Mouse (Mus musculus): ENCODE data around the gene Tbc1d24. TPM values are rescaled to one million over a fixed set of nuclear protein-coding genes. Genes with fewer than 3 reads are reported as not detected.
"Not testable (repeated sequence)": the region's sequence is repeated elsewhere in the genome, so short reads cannot be mapped to it uniquely, and the experiment has no call there.

The Tbc1d24 gene
- total RNA-seq, 1 experiment from 2014 or later = 22.4 TPM

DNA sequence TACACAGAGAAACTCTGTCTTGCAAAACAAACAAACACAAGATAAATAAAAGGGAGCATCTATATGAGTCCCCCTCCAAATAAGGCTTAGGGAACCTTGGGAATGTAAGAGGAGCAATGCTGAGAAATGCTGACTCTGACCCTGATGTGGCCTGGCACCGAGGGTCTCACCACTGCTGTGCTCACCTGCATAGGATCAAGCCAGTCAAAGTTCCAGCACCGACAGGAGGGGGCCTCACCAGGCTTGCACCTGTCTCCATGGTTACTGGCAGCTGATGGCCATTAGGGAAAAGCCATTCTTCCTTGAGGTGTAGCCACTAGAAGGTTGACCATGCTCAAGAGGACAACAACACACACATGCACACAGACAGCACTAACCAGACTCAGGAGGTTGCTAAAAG, 62.5 kb downstream of the Tbc1d24 start:
- DNase-seq = no peak

GRCm38 (mm10) chr17:24141425-24141920, 63.9 kb downstream of the Tbc1d24 start:
- peak; percentile 98 for DNase-seq

DNA sequence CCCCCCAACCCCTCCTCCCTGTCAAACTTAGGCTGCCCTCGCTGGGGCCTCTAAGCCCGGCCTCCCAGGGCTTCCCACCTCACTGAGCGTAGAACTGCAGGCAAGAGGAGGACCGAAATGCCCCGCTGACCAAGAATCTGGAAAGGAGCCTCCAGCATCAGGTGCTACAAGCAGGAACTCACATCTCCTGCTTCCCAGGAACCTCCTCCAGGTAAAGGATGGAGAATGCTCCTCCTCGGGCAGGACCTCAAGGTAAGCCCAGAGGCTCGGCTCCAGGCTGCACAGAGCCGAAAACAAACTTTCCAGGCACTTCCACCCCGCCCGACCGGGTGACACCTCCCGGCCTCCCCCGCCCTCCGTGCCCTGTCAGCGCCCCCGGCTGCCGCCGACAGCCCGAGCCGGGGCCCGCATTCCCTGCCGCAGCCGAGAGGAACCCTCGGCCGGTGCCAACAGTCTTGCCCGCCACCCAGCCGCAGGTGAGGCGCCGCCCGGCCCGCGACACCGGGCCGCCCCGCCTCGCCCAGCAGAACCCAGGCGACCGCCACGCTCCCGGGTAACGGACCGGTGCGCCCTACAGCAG, 64.4 kb downstream of the Tbc1d24 start:
- DNase-seq = peak; percentile 53

GRCm38 (mm10) chr17:24139968-24140367, 65.4 kb downstream of the Tbc1d24 start:
- no peak for DNase-seq

- no peak for DNase-seq
Observed at GRCm38 (mm10) chr17:24139256-24139655, 66.1 kb downstream of the Tbc1d24 start.

DNA sequence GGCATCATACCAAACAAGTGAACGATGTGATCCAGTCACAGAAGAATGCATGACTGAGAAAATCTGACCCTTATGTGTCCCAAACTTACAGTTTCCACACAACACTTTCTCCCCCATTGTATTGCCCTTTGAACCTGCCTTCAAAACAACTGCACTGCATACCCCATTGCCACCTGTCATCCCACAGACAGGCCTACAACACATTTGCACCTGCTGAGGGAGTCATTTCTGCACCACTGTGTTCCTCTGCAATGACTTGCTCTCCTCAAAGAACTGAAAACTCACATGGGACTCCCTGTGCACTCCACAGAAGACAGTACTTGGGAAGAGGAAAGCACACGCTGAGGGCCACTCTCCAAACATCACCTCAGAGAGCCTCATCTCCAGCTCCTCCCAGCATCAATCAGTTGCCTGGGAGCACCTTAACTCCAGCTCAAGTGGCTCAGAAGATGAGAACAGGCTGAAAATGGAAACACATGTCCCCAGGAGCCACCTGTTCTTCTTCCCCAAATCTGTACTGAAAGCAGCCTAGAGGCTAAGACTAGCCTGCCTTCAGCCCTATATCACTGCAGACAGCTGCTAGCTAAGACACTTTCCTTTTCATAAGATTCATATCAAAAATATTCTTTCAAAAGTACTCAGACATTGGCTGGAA, 68.0 kb downstream of the Tbc1d24 start:
- DNase-seq = no peak

DNA sequence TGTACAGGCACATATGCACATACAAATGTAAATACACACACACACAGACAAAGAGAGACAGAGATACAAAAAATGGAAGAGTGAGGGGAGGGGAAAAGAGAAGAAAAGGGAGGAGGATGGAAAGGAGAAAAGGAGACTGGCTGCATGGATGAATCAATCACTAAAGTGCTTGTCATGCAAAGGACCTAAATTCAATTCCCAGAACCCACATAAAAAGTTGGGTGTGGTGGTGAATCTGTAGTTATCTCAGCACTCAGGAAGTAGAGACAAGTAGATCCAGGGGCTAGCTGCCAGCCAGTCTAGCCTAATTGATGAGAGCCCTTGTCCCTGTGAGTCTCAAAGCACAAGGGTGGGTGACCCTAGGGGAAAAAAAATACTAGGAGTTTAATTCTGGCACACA, 71.3 kb downstream of the Tbc1d24 start:
- DNase-seq = no peak

GRCm38 (mm10) chr17:24132919-24133318, 72.4 kb downstream of the Tbc1d24 start:
- not testable (repeated sequence) for DNase-seq

- DNase-seq = no peak
Observed at GRCm38 (mm10) chr17:24131570-24131969, 73.8 kb downstream of the Tbc1d24 start.

DNA sequence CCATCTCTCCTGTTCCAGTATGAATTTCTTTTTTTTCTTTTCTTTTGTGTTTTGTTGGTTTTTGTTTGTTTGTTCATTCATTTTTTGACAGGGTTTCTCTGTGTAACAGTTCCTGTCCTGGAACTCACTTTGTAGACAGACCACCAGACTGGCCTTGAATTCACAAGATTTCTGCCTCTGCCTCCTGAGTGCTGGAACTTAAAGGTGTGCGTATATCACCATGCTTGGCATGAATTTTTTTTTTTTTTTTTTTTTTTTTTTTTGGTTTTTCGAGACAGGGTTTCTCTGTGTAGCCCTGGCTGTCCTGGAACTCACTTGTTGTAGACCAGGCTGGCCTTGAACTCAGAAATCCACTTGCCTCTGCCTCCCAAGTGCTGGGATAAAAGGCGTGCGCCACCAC, 76.1 kb downstream of the Tbc1d24 start:
- not testable (repeated sequence) for DNase-seq

DNA sequence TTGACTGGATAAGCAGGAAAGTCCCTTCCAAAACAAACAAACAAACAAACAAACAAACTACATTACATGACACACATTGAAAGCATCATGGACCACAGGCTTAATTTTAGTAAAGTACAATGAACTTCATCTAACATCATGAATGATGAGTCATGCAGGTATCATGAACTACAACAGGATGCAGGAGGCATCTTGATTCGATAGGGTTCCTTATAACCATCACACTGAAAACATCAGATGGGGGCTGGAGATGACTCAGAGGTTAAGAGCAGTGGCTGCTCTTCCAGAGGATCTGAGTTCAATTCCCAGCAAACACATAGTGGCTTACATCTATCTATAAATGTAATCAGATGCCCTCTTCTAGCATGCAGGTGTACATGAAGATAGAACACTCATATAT, 77.8 kb downstream of the Tbc1d24 start:
- DNase-seq = no peak

- DNase-seq = no peak
Observed at GRCm38 (mm10) chr17:24126801-24127200, 78.6 kb downstream of the Tbc1d24 start.

Small RNA genes lying within 50 kb of the gene (microRNA-seq; reads per million reads assigned to microRNA genes)
- gene Mir5134 = 0.69 to 0.71 reads per million in 2 experiments
- 0 to 0.34 reads per million in 2 experiments for gene Mir6965

Other genes with a start within 250 kb of the Tbc1d24 start
- 0.36 TPM in 1 of 2 replicates, not detected in the other for gene Prss30, start 225.0 kb downstream of the Tbc1d24 start, total RNA-seq (2021)
- not detected in 2 replicates for gene Prss22, start 207.5 kb downstream of the Tbc1d24 start, total RNA-seq (2021)
- gene Prss27, start 167.4 kb downstream of the Tbc1d24 start, total RNA-seq (2021) = 0.43 TPM in 1 of 2 replicates, not detected in the other
- 15.4 and 17.2 TPM in 2 replicates for gene Kctd5, start 132.1 kb downstream of the Tbc1d24 start, total RNA-seq (2021)
- 52.0 and 57.2 TPM in 2 replicates for gene Pdpk1, start 54.6 kb downstream of the Tbc1d24 start, total RNA-seq (2021)
- gene Amdhd2, start 41.8 kb downstream of the Tbc1d24 start, total RNA-seq (2021) = 38.1 and 45.6 TPM in 2 replicates
- gene Atp6v0c, start 35.9 kb downstream of the Tbc1d24 start, total RNA-seq (2021) = 412 and 427 TPM in 2 replicates
- gene Ntn3, start 4.0 kb upstream of the Tbc1d24 start, total RNA-seq (2021) = 2.0 and 2.5 TPM in 2 replicates
- 8.9 and 10.1 TPM in 2 replicates for gene Tedc2, start 15.3 kb upstream of the Tbc1d24 start, total RNA-seq (2021)
- gene Ccnf, start 45.9 kb upstream of the Tbc1d24 start, total RNA-seq (2021) = 8.3 and 9.6 TPM in 2 replicates
- 0.12 TPM in 1 of 2 replicates, not detected in the other for gene Abca17, start 145.5 kb upstream of the Tbc1d24 start, total RNA-seq (2021)
- gene Abca3, start 146.4 kb upstream of the Tbc1d24 start, total RNA-seq (2021) = 23.8 and 28.1 TPM in 2 replicates
- 72.0 and 76.1 TPM in 2 replicates for gene Rnps1, start 209.0 kb upstream of the Tbc1d24 start, total RNA-seq (2021)
- 228 and 261 TPM in 2 replicates for gene Eci1, start 221.1 kb upstream of the Tbc1d24 start, total RNA-seq (2021)
- 2.7 and 3.5 TPM in 2 replicates for gene Dnase1l2, start 237.5 kb upstream of the Tbc1d24 start, total RNA-seq (2021)